Mouse (Mus musculus) CH12.LX (cell line): ENCODE measurements around the gene Gbe1.

Experiments
- CHD2 ChIP-seq: IDR thresholded peaks from 2 replicates; pipeline ENCODE4 v1.6.1; 2011; ENCODE audit warnings: low read length, improper control_type of control experiment
- CTCF ChIP-seq, 2 experiments: IDR thresholded peaks in 1 of 2; conservative IDR thresholded peaks in 1 of 2; 2 replicates each; pipeline ENCODE4 v1.5.1; 2011 to 2012; ENCODE audit warnings: low read depth in 2 of 2, low read length in 2 of 2, improper control_type of control experiment in 1 of 2, inconsistent platforms in 1 of 2, mild to moderate bottlenecking in 1 of 2, moderate library complexity in 1 of 2
- E2F4 ChIP-seq: IDR thresholded peaks from 2 replicates; pipeline ENCODE4 v1.6.1; 2011; ENCODE audit warnings: low read depth, low read length, improper control_type of control experiment; ENCODE audit not compliant: insufficient replicate concordance
- ELF1 ChIP-seq: IDR thresholded peaks from 2 replicates; pipeline ENCODE4 v1.6.1; 2014; ENCODE audit warnings: low read depth, mild to moderate bottlenecking, inconsistent platforms, low read length, improper control_type of control experiment
- MAX ChIP-seq: IDR thresholded peaks from 2 replicates; pipeline ENCODE4 v1.6.1; 2011; ENCODE audit warnings: low read length, improper control_type of control experiment
- MYC ChIP-seq: IDR thresholded peaks from 2 replicates; pipeline ENCODE4 v1.6.1; 2011; ENCODE audit warnings: low read depth, mild to moderate bottlenecking, improper control_type of control experiment, low read length
- NELFE ChIP-seq: IDR thresholded peaks from 2 replicates; pipeline ENCODE4 v1.6.1; 2011; ENCODE audit warnings: low read depth, low read length, improper control_type of control experiment
- POLR2A ChIP-seq: IDR thresholded peaks from 2 replicates; pipeline ENCODE4 v1.6.1; 2011; ENCODE audit warnings: low read depth, mild to moderate bottlenecking, improper control_type of control experiment, low read length
- POLR2AphosphoS2 ChIP-seq: IDR thresholded peaks from 2 replicates; pipeline ENCODE4 v1.6.1; 2011; ENCODE audit warnings: low read depth, low read length, improper control_type of control experiment
- RCOR1 ChIP-seq: conservative IDR thresholded peaks from 2 replicates; pipeline ENCODE4 v1.6.1; 2012; ENCODE audit warnings: low read depth, mild to moderate bottlenecking, inconsistent platforms, low read length, improper control_type of control experiment
- SMC3 ChIP-seq: IDR thresholded peaks from 2 replicates; pipeline ENCODE4 v1.6.1; 2011; ENCODE audit warnings: low read depth, low read length, improper control_type of control experiment
- UBTF ChIP-seq: IDR thresholded peaks from 2 replicates; pipeline ENCODE4 v1.6.1; 2012; ENCODE audit warnings: low read depth, mild to moderate bottlenecking, inconsistent platforms, low read length, improper control_type of control experiment, moderate library complexity
- ZKSCAN1 ChIP-seq: IDR thresholded peaks from 2 replicates; pipeline ENCODE4 v1.6.1; 2012; ENCODE audit warnings: low read depth, inconsistent platforms, low read length, improper control_type of control experiment, borderline replicate concordance

- TF ChIP-seq CTCF (conservative IDR thresholded peaks at IDR 0.05 in 1 of 2, IDR thresholded peaks at IDR 0.05 in 1 of 2; ENCODE audit: low read depth in 2 of 2, low read length in 2 of 2) (no peak), MYC (no peak), E2F4 (no peak), SMC3 (no peak), MAX (no peak), ELF1 (no peak), ZKSCAN1 (no peak), UBTF (no peak), CHD2 (no peak), POLR2A (no peak), NELFE (no peak), RCOR1 (no peak), POLR2AphosphoS2 (no peak)
These were observed 213.5 kb downstream of the Gbe1 start for GRCm38 (mm10) chr16:70527224-70527623.
